Mouse (Mus musculus) lung, postnatal 0 days (tissue): ENCODE measurements around the gene Atp5j2. TPM values are rescaled to one million over a fixed set of nuclear protein-coding genes. Genes with fewer than 3 reads are reported as not detected.

Experiments used
- ATAC-seq: fragments of 200-750 bp; cut with Nextera tagmentation; 2 replicates; pipeline ENCODE4 v1.8.0; 2017; ENCODE audit warnings: moderate library complexity
- DNase-seq: peaks from one replicate; pipeline ENCODE4 v3.0.0-alpha.2; 2016; ENCODE audit warnings: low spot score
- H3K27ac ChIP-seq: fragments of 300-500 bp; sonication (generic); 2 replicates; pipeline ENCODE4 v1.5.1; 2014; ENCODE audit warnings: antibody characterized with exemption, mild to moderate bottlenecking, low read length, mixed read lengths
- H3K27me3 ChIP-seq: fragments of 300-500 bp; sonication (generic); replicated peaks from 2 replicates; pipeline ENCODE4 v1.6.1; 2014; ENCODE audit warnings: low read length, mixed read lengths; ENCODE audit not compliant: insufficient read depth
- H3K36me3 ChIP-seq: fragments of 300-500 bp; sonication (generic); 2 replicates; pipeline ENCODE4 v1.6.1; 2014; ENCODE audit warnings: low read length, mixed read lengths; ENCODE audit not compliant: insufficient read depth
- H3K4me1 ChIP-seq: fragments of 300-500 bp; sonication (generic); 2 replicates; pipeline ENCODE4 v1.6.1; 2014; ENCODE audit warnings: antibody characterized with exemption, low read depth, low read length, mixed read lengths; ENCODE audit not compliant: insufficient read depth
- H3K4me2 ChIP-seq: fragments of 300-500 bp; sonication (generic); replicated peaks from 2 replicates; pipeline ENCODE4 v1.6.1; 2014; ENCODE audit warnings: low read depth, mild to moderate bottlenecking, low read length, moderate library complexity, mixed read lengths
- H3K4me3 ChIP-seq: fragments of 300-500 bp; sonication (generic); 2 replicates; pipeline ENCODE4 v1.5.1; 2014; ENCODE audit warnings: low read depth, low read length
- H3K9ac ChIP-seq: fragments of 300-500 bp; sonication (generic); replicated peaks from 2 replicates; pipeline ENCODE4 v1.6.1; 2014; ENCODE audit warnings: low read depth, mild to moderate bottlenecking
- H3K9me3 ChIP-seq: fragments of 300-500 bp; sonication (generic); 2 replicates; pipeline ENCODE4 v1.6.1; 2016; ENCODE audit warnings: low read length, mixed read lengths
- CTCF ChIP-seq: IDR thresholded peaks from 2 replicates; pipeline ENCODE4 v1.5.1; 2016; ENCODE audit warnings: antibody characterized with exemption, mild to moderate bottlenecking
- EP300 ChIP-seq: IDR thresholded peaks from 2 replicates; pipeline ENCODE4 v1.6.1; 2016; ENCODE audit warnings: antibody characterized with exemption, mild to moderate bottlenecking, control low read depth
- WGBS: fragments of 180-500 bp; shearing (Covaris S2); extraction: QIAGEN DNeasy Blood & Tissue Kit; methylation state at CpG from one replicate; pipeline ENCODE4 v1.1.7; 2014; 5-methylcytosine and 5-hydroxymethylcytosine counted together
- polyA plus RNA-seq: library from polyadenylated mRNA; unstranded; fragments of >200 nt; fragmentation: Nextera tagmentation; extraction: Ambion mirVana; gene quantifications from 2 replicates; pipeline ENCODE4 v1.2.1, GENCODE M21; 2015

Gene Atp5j2
- polyA plus RNA-seq, 1 experiment from 2014 or later, result 396 TPM

DNA sequence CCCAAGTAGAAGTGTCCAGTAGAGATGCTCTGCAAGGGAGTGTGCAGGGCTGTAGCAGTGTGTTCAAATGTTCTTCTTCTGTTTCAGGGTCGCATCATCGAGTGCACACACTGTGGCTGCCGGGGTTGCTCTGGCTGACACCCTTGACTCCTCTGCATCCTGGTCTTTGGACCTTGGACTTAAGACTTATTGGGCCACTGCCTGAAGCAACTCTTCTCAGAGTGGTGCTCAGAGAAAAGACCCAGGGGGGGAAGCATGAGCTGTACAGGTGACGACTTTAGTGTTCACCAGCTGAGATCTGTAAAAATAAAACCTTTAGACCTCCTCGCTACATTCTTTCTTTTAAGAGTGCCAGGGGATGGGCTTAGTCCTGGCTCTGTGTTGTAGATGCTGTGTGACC is 44.1 kb downstream of the Atp5j2 start:
- peaks cover 67% of the 10 kb centered on the region for H3K36me3 ChIP-seq
- no peak for ATAC-seq

DNA sequence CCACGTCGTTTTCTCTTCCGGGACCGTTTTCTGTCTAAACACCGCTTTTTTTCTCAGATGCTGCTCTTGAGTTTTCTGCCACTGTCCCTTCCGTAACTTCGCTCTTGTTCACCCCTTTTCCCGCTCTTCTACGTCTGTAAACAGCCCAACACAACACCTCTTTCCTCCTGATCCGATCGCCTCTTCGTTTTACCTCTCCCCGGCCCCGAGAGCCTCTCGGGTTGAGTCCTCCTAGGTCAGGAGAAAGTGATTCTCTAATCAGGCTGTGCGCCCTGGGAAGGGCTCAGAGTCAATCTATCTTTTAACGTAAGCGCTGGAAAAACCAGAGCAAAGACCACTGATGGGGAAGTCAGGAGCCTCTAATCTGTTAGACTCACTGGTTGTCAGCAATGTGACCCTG is 51.3 kb downstream of the Atp5j2 start:
- no peaks in the 10 kb centered on the region for H3K9me3 ChIP-seq
- H3K9ac ChIP-seq, result peak overlapping the region; percentile 85
- no peak for TF ChIP-seq EP300
- no peak for TF ChIP-seq CTCF
- ATAC-seq (no peak), DNase-seq (peak; percentile 36)
- peaks cover 19% of the 10 kb centered on the region; the same call in 1 of the 2 replicates for H3K36me3 ChIP-seq
- peak overlapping the region; percentile 86 for H3K4me2 ChIP-seq
- no peaks in the 10 kb centered on the region for H3K27me3 ChIP-seq
- peak overlapping the region; percentile 94 for H3K27ac ChIP-seq
- peaks cover 8% of the 10 kb centered on the region; the same call in 1 of the 2 replicates for H3K4me1 ChIP-seq
- WGBS, result under 1% methylated on average over 18 of the region's 18 CpGs
- peak overlapping the region; percentile 92 for H3K4me3 ChIP-seq

More for the DNA sequence above, 44.1 kb downstream of the Atp5j2 start:
- no peak overlapping the region for H3K27ac ChIP-seq
- 89% methylated on average over 5 of the region's 5 CpGs for WGBS
- H3K4me3 ChIP-seq, result no peak overlapping the region
- no peak overlapping the region for H3K4me2 ChIP-seq
- no peaks in the 10 kb centered on the region for H3K9me3 ChIP-seq
- no peaks in the 10 kb centered on the region for H3K4me1 ChIP-seq
- TF ChIP-seq CTCF (no peak), EP300 (no peak)
- H3K9ac ChIP-seq, result no peak overlapping the region
- no peaks in the 10 kb centered on the region for H3K27me3 ChIP-seq
- no peak for DNase-seq

DNA sequence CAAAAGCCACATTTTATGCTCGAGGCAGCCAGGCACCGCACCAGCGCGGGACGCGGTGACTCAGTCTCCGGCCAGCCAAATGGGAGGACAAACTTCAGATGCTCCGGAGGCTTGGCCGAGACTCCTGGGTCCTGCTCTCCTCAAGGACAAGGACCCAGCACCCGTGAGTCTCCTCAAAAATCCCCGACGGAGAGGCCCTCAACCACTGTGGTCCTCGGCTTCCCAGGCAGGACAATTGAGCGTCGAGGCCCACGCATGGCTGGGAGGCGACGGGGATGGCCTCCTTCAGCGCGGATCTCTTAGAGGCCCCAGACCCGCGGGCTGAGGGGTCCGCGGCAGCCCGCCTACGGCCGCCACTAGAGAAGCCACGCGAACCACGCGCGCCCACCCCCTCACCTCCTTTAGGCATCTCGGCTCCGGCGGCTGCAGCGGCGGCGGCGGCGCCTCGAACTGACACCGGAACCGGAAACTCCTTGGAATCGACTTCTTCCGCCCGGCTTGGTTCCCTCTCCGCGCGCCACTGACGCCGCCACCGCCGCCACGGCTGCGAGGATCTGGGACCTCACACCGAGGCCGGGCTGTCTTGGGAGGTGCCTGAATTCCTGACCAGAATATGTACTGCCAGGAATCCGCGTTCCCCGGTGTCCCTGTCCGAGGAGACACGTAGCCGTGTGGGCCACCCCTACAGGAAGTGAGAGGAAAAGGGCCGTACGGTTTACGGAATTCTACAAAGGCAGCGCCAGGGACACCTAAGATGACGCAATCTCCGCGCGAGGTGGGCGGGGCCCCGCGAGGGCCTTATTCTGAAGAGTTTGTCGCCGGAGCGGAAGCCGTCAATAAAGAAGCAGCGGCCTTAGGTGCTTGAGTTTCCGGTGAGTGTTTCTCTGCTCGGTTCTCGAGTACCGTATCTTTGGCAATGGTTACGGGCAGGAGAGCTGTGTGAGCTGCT is 52.0 kb downstream of the Atp5j2 start, which contains the start of the genes Pdap1 and Bud31:
Gene Pdap1 (minus strand): TSS at position 668 of the 949 bp plus-strand sequence.
Gene Bud31 (plus strand): TSS at position 792 of the 949 bp plus-strand sequence.
- Histone ChIP-seq H3K4me2 (peak within 1 kb of the TSS; percentile 86), H3K4me3 (peak within 1 kb of the TSS; percentile 92), H3K27ac (peak within 1 kb of the TSS; percentile 94), H3K9me3 (no peaks in the 10 kb centered on the region), H3K9ac (peak within 1 kb of the TSS; percentile 85), H3K36me3 (peaks cover 24% of the 10 kb centered on the region; the same call in 1 of the 2 replicates), H3K27me3 (no peaks in the 10 kb centered on the region), H3K4me1 (peaks cover 8% of the 10 kb centered on the region; the same call in 1 of the 2 replicates)
- WGBS, result 1% methylated on average over 81 of the region's 84 CpGs
- DNase-seq (peak; percentile 97), ATAC-seq (peak; percentile 96)
- TF ChIP-seq EP300 (peak; percentile 88), CTCF (no peak)

DNA sequence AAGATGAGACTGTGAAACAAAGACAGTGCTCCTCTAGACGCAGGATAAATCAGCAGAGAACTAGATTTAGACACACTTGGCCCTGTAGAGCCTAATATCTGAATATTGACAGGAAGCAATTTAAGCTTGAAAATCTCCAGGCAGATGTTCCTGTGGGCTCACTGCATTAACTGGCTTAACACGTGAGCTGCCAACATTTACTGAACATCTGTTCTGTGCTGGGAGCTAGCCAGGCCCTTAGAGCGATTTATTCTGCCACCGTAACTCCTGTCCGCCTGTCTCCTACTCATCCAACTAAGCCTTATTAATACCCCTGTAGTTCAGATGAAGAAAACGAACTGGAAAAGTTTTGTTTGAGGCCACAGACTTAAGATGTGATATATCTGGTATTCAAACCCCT is 53.0 kb downstream of the Atp5j2 start:
- peak; percentile 35 for DNase-seq
- peaks cover 31% of the 10 kb centered on the region; the same call in 1 of the 2 replicates for H3K36me3 ChIP-seq
- H3K4me3 ChIP-seq, result peak overlapping the region; percentile 92
- H3K4me1 ChIP-seq, result peaks cover 8% of the 10 kb centered on the region; the same call in 1 of the 2 replicates
- H3K27me3 ChIP-seq, result no peaks in the 10 kb centered on the region
- no peaks in the 10 kb centered on the region for H3K9me3 ChIP-seq
- 7% methylated on average over 6 of the region's 6 CpGs for WGBS
- H3K9ac ChIP-seq, result peak overlapping the region; percentile 85
- TF ChIP-seq EP300, result no peak
- TF ChIP-seq CTCF, result no peak
- ATAC-seq, result no peak
- H3K27ac ChIP-seq, result no peak overlapping the region
- H3K4me2 ChIP-seq, result peak overlapping the region; percentile 86

Other genes starting within 250 kb of the Atp5j2 start
- gene Smurf1, start 226.2 kb downstream of the Atp5j2 start, polyA plus RNA-seq, result 12.5 and 13.2 TPM in 2 replicates
- gene Gm4871, start 159.3 kb downstream of the Atp5j2 start, polyA plus RNA-seq, result not detected in 2 replicates
- 0.56 and 0.73 TPM in 2 replicates for gene 1700018F24Rik, start 149.1 kb downstream of the Atp5j2 start, polyA plus RNA-seq
- gene Arpc1a, start 108.2 kb downstream of the Atp5j2 start, polyA plus RNA-seq, result 127 and 129 TPM in 2 replicates
- gene Kpna7, start 108.0 kb downstream of the Atp5j2 start, polyA plus RNA-seq, result not detected in 2 replicates
- 451 and 467 TPM in 2 replicates for gene Arpc1b, start 77.8 kb downstream of the Atp5j2 start, polyA plus RNA-seq
- gene Pdap1, start 51.8 kb downstream of the Atp5j2 start, polyA plus RNA-seq, result 47.9 and 51.1 TPM in 2 replicates
- 152 TPM in 2 replicates for gene Bud31, start 51.7 kb downstream of the Atp5j2 start, polyA plus RNA-seq
- 12.0 and 13.0 TPM in 2 replicates for gene Ptcd1, start 25.0 kb downstream of the Atp5j2 start, polyA plus RNA-seq
- 22.9 and 25.9 TPM in 2 replicates for gene Cpsf4, start 24.8 kb downstream of the Atp5j2 start, polyA plus RNA-seq
- 13.0 and 13.9 TPM in 2 replicates for gene Zkscan14, start 9.8 kb upstream of the Atp5j2 start, polyA plus RNA-seq
- gene Zkscan5, start 12.5 kb upstream of the Atp5j2 start, polyA plus RNA-seq, result 7.5 and 8.1 TPM in 2 replicates
- 27.6 and 32.1 TPM in 2 replicates for gene Zfp655, start 39.7 kb upstream of the Atp5j2 start, polyA plus RNA-seq
- gene Zscan25, start 88.4 kb upstream of the Atp5j2 start, polyA plus RNA-seq, result 0.51 and 0.54 TPM in 2 replicates
- gene Cyp3a57, start 153.2 kb upstream of the Atp5j2 start, polyA plus RNA-seq, result not detected in 2 replicates